Mouse (Mus musculus): ENCODE measurements around the gene Dpf3.
A peak's percentile ranks its signal among the peaks of the same experiment; 100 is the strongest.

Dpf3 gene

GRCm38 (mm10) chr12:83487476-83487991 is at the start of gene Dpf3:
TSS of gene Dpf3 (minus strand) at chr12:83487716.
- DNase-seq (ENCODE audit: extremely low spot score, low read depth, low spot score) = peak; percentile 85

- DNase-seq (ENCODE audit: extremely low spot score, low read depth, low spot score) = no peak
Observed at GRCm38 (mm10) chr12:83536039-83536438, 48.5 kb upstream of the Dpf3 start.

GRCm38 (mm10) chr12:83535428-83535827 is 47.9 kb upstream of the Dpf3 start:
- no peak for DNase-seq (ENCODE audit: extremely low spot score, low read depth, low spot score)

GRCm38 (mm10) chr12:83534190-83534589 is 46.7 kb upstream of the Dpf3 start:
- DNase-seq (ENCODE audit: extremely low spot score, low read depth, low spot score) = no peak

GRCm38 (mm10) chr12:83532966-83533365 is 45.5 kb upstream of the Dpf3 start:
- DNase-seq (ENCODE audit: extremely low spot score, low read depth, low spot score) = no peak

GRCm38 (mm10) chr12:83531992-83532391 is 44.5 kb upstream of the Dpf3 start:
- no peak for DNase-seq (ENCODE audit: extremely low spot score, low read depth, low spot score)

- no peak for DNase-seq (ENCODE audit: extremely low spot score, low read depth, low spot score)
Observed at GRCm38 (mm10) chr12:83528665-83529064, 41.1 kb upstream of the Dpf3 start.

GRCm38 (mm10) chr12:83527816-83528215 is 40.3 kb upstream of the Dpf3 start:
- no peak for DNase-seq (ENCODE audit: extremely low spot score, low read depth, low spot score)

GRCm38 (mm10) chr12:83525822-83526544 is 38.5 kb upstream of the Dpf3 start:
- DNase-seq (ENCODE audit: extremely low spot score, low read depth, low spot score) = no peak

GRCm38 (mm10) chr12:83524329-83524728 is 36.8 kb upstream of the Dpf3 start:
- no peak for DNase-seq (ENCODE audit: extremely low spot score, low read depth, low spot score)

- no peak for DNase-seq (ENCODE audit: extremely low spot score, low read depth, low spot score)
Observed at GRCm38 (mm10) chr12:83523892-83524291, 36.4 kb upstream of the Dpf3 start.

GRCm38 (mm10) chr12:83523056-83523455 is 35.5 kb upstream of the Dpf3 start:
- no peak for DNase-seq (ENCODE audit: extremely low spot score, low read depth, low spot score)

GRCm38 (mm10) chr12:83521083-83521482 is 33.6 kb upstream of the Dpf3 start:
- no peak for DNase-seq (ENCODE audit: extremely low spot score, low read depth, low spot score)

- peak; percentile 75 for DNase-seq (ENCODE audit: extremely low spot score, low read depth, low spot score)
Observed at GRCm38 (mm10) chr12:83520311-83520890, 32.9 kb upstream of the Dpf3 start, which contains the start of gene Dcaf4. TSS of gene Dcaf4 (plus strand) at chr12:83520466.

- DNase-seq (ENCODE audit: extremely low spot score, low read depth, low spot score) = no peak
Observed at GRCm38 (mm10) chr12:83517580-83517979, 30.1 kb upstream of the Dpf3 start.

- no peak for DNase-seq (ENCODE audit: extremely low spot score, low read depth, low spot score)
Observed at GRCm38 (mm10) chr12:83514216-83514615, 26.7 kb upstream of the Dpf3 start.

- DNase-seq (ENCODE audit: extremely low spot score, low read depth, low spot score) = no peak
Observed at GRCm38 (mm10) chr12:83513185-83513584, 25.7 kb upstream of the Dpf3 start.

- DNase-seq (ENCODE audit: extremely low spot score, low read depth, low spot score) = no peak
Observed at GRCm38 (mm10) chr12:83512783-83513182, 25.3 kb upstream of the Dpf3 start.

- DNase-seq (ENCODE audit: extremely low spot score, low read depth, low spot score) = no peak
Observed at GRCm38 (mm10) chr12:83510586-83510985, 23.1 kb upstream of the Dpf3 start.

- no peak for DNase-seq (ENCODE audit: extremely low spot score, low read depth, low spot score)
Observed at GRCm38 (mm10) chr12:83506543-83506942, 19.0 kb upstream of the Dpf3 start.

GRCm38 (mm10) chr12:83502190-83502589 is 14.7 kb upstream of the Dpf3 start:
- DNase-seq (ENCODE audit: extremely low spot score, low read depth, low spot score) = peak; percentile 71

- DNase-seq (ENCODE audit: extremely low spot score, low read depth, low spot score) = no peak
Observed at GRCm38 (mm10) chr12:83499256-83499655, 11.7 kb upstream of the Dpf3 start.

Measured in hindlimb bud, embryonic 11.5 days (tissue).